Mouse (Mus musculus) limb, embryonic 13.5 days (tissue): ENCODE measurements around the gene Asb10. TPM values are rescaled to one million over a fixed set of nuclear protein-coding genes. Genes with fewer than 3 reads are reported as not detected.

ENCODE experiments used
- polyA plus RNA-seq: library from polyadenylated mRNA; unstranded; fragments of >200 nt; fragmentation: Nextera tagmentation; extraction: Ambion mirVana; gene quantifications from 2 replicates; pipeline ENCODE4 v1.2.1, GENCODE M21; 2015

The Asb10 gene
- polyA plus RNA-seq, 1 experiment from 2014 or later, result 2.2 TPM

Other genes with a start within 250 kb of the Asb10 start
- gene Kcnh2, start 189.4 kb downstream of the Asb10 start, polyA plus RNA-seq, result 2.7 and 3.1 TPM in 2 replicates
- gene Nos3, start 176.2 kb downstream of the Asb10 start, polyA plus RNA-seq, result 6.0 and 6.6 TPM in 2 replicates
- gene Atg9b, start 148.8 kb downstream of the Asb10 start, polyA plus RNA-seq, result 0.37 and 0.78 TPM in 2 replicates
- gene Abcb8, start 147.3 kb downstream of the Asb10 start, polyA plus RNA-seq, result 42.1 and 44.6 TPM in 2 replicates
- gene Asic3, start 127.6 kb downstream of the Asb10 start, polyA plus RNA-seq, result 1.7 and 2.0 TPM in 2 replicates
- gene Cdk5, start 117.4 kb downstream of the Asb10 start, polyA plus RNA-seq, result 53.5 and 59.5 TPM in 2 replicates
- gene Slc4a2, start 117.1 kb downstream of the Asb10 start, polyA plus RNA-seq, result 39.5 and 42.0 TPM in 2 replicates
- gene Fastk, start 95.7 kb downstream of the Asb10 start, polyA plus RNA-seq, result 120 TPM in 2 replicates
- 23.7 and 24.6 TPM in 2 replicates for gene Tmub1, start 93.1 kb downstream of the Asb10 start, polyA plus RNA-seq
- gene Agap3, start 88.8 kb downstream of the Asb10 start, polyA plus RNA-seq, result 29.8 and 35.4 TPM in 2 replicates
- gene Gbx1, start 13.8 kb downstream of the Asb10 start, polyA plus RNA-seq, result not detected in 2 replicates
- 0.17 and 0.49 TPM in 2 replicates for gene 4931409K22Rik, start 15.8 kb upstream of the Asb10 start, polyA plus RNA-seq
- 120 and 128 TPM in 2 replicates for gene Abcf2, start 36.5 kb upstream of the Asb10 start, polyA plus RNA-seq
- 31.6 and 33.3 TPM in 2 replicates for gene Chpf2, start 45.8 kb upstream of the Asb10 start, polyA plus RNA-seq
- 51.2 and 51.3 TPM in 2 replicates for gene Smarcd3, start 83.4 kb upstream of the Asb10 start, polyA plus RNA-seq
- gene Nub1, start 144.6 kb upstream of the Asb10 start, polyA plus RNA-seq, result 30.8 and 34.3 TPM in 2 replicates
- 38.3 and 39.6 TPM in 2 replicates for gene Wdr86, start 189.7 kb upstream of the Asb10 start, polyA plus RNA-seq
- 1.8 and 3.8 TPM in 2 replicates for gene Crygn, start 217.0 kb upstream of the Asb10 start, polyA plus RNA-seq